Comparison of ENCODE assay signal across 8 mouse cellular contexts in the genomic region with DNA sequence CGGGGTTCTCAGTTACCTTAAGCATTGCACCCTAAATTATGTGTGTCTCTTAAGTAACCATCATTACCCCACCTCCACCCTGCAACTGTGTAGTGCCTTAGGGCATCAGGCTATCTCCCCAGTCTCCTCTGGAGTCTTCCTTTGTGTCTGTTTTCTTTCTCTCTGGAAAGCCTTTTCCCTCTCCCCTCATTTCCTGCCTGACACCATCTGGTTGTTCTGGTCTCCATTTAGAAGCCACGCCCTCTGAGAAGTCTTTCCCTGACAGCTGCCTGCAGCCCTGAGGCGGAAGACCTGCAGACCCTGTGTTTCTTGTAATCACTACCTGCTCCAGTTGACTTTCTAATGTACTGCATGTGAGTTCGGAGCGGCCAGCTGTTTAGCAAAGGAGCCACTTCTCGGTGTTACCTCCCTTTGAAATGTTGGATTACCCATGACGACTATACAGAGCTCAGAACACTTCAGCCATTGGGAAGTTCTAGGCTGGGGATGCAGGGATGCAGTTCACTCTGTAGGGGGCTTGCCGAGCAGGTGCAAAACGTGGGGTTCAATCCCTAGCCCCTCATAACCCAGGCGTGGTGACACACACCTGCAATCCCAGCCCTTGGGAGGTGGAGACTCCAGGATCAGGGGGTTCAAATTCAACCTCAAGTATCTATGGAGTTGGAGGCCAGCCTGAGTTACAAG. TPM values are rescaled to one million over a fixed set of nuclear protein-coding genes. Genes with fewer than 3 reads are reported as not detected.
DNase-seq lines count a peak whose midpoint lies in the region; ATAC-seq lines count a peak whose summit lies in the region.

No protein-coding gene starts in this region.

- no peak for DNase-seq in heart, postnatal 4 days
- DNase-seq in R1 (ENCODE audit: low read depth, low spot score): peak; percentile 95
- peak; percentile 34 to 35 for DNase-seq in heart, postnatal 10 days
- peak; percentile 58 for DNase-seq in yolk sac, embryonic 10.5 days (ENCODE audit: low spot score)
- no peak for DNase-seq in cerebellum, adult 18-20 months
- DNase-seq in cerebellum, adult 9-10 months: no peak

- H3K4me2 ChIP-seq in heart, embryonic 11.5 days: peak overlapping the region; percentile 51
- peak overlapping the region; percentile 9 for H3K4me2 ChIP-seq in midbrain, embryonic 12.5 days (replicated peaks)

- intact Hi-C loops in heart, postnatal 10 days (cut with DNase I): loop anchor here (2.0 kb wide), 1 partner anchor 17 kb away; a partner anchor contains a TSS

- no peak overlapping the region for H3K9ac ChIP-seq in heart, embryonic 11.5 days (ENCODE audit: low read depth, low read length)
- H3K9ac ChIP-seq in midbrain, embryonic 12.5 days (replicated peaks): 0 out of 2 replicates have a peak overlapping the region, but pooled peaks have one; percentile 28

- no peaks in the 10 kb centered on the region for H3K36me3 ChIP-seq in heart, embryonic 11.5 days (ENCODE audit: control insufficient read depth, insufficient read depth, low read length)
- no peaks in the 10 kb centered on the region for H3K36me3 ChIP-seq in midbrain, embryonic 12.5 days

- H3K9me3 ChIP-seq in heart, embryonic 11.5 days (replicated peaks; ENCODE audit: control insufficient read depth, low read length): no peaks in the 10 kb centered on the region
- no peaks in the 10 kb centered on the region for H3K9me3 ChIP-seq in midbrain, embryonic 12.5 days

- peak overlapping the region; percentile 78 for H3K27ac ChIP-seq in heart, embryonic 11.5 days (ENCODE audit: low read depth, low read length)
- peak overlapping the region; percentile 80 for H3K27ac ChIP-seq in midbrain, embryonic 12.5 days (replicated peaks)

- H3K4me3 ChIP-seq in heart, embryonic 11.5 days (ENCODE audit: low read depth, low read length): no peak overlapping the region
- H3K4me3 ChIP-seq in midbrain, embryonic 12.5 days: no peak overlapping the region

- peaks cover 35% of the 10 kb centered on the region for H3K4me1 ChIP-seq in heart, embryonic 11.5 days (ENCODE audit: control insufficient read depth, insufficient read depth, low read length)
- peaks cover 35% of the 10 kb centered on the region for H3K4me1 ChIP-seq in midbrain, embryonic 12.5 days

- WGBS in heart, embryonic 11.5 days (ENCODE audit: insufficient replicate concordance): 3% methylated on average over 10 of the region's 10 CpGs
- 5% methylated on average over 10 of the region's 10 CpGs for WGBS in midbrain, embryonic 12.5 days

- H3K27me3 ChIP-seq in heart, embryonic 11.5 days (ENCODE audit: control insufficient read depth, insufficient read depth, low read length): no peaks in the 10 kb centered on the region
- H3K27me3 ChIP-seq in midbrain, embryonic 12.5 days: no peaks in the 10 kb centered on the region

- ATAC-seq in heart, embryonic 11.5 days (replicated peaks; ENCODE audit: insufficient number of reproducible peaks, low FRiP score, low TSS enrichment): no peak
- peak; percentile 49 for ATAC-seq in midbrain, embryonic 12.5 days (ENCODE audit: low FRiP score, low read depth)

RNA-seq across cellular contexts. Expression of a gene that starts 9.2 kb away (rescaled TPM):
- 140 and 149 TPM in 2 replicates for polyA plus RNA-seq in heart, embryonic 11.5 days (2014; fragmentation: Nextera tagmentation; extraction: Ambion mirVana)
- total RNA-seq in heart, postnatal 4 days (2021): 10 to 100 TPM; 39.1 to 42.4 TPM
- 10 to 100 TPM; 35.5 to 39.1 TPM for total RNA-seq in heart, postnatal 10 days (2021)
- polyA plus RNA-seq in midbrain, embryonic 12.5 days (2016; fragmentation: Nextera tagmentation; extraction: Ambion mirVana): 346 and 358 TPM in 2 replicates

RNA-seq across cellular contexts. Expression of a gene that starts 17.0 kb away (rescaled TPM):
- polyA plus RNA-seq in heart, embryonic 11.5 days (2014; fragmentation: Nextera tagmentation; extraction: Ambion mirVana): 1,523 and 1,540 TPM in 2 replicates
- 100 to 1,000 TPM; 318 to 355 TPM for total RNA-seq in heart, postnatal 4 days (2021)
- 100 to 1,000 TPM; 183 to 245 TPM for total RNA-seq in heart, postnatal 10 days (2021)
- polyA plus RNA-seq in midbrain, embryonic 12.5 days (2016; fragmentation: Nextera tagmentation; extraction: Ambion mirVana): 1,312 and 1,433 TPM in 2 replicates

RNA-seq across cellular contexts. Expression of a gene that starts 23.2 kb away (rescaled TPM):
- polyA plus RNA-seq in heart, embryonic 11.5 days (2014; fragmentation: Nextera tagmentation; extraction: Ambion mirVana): 27.0 and 31.0 TPM in 2 replicates
- 10 to 100 TPM; 17.3 to 19.3 TPM for total RNA-seq in heart, postnatal 4 days (2021)
- total RNA-seq in heart, postnatal 10 days (2021): 10 to 100 TPM; 16.7 to 18.2 TPM
- 39.7 and 43.6 TPM in 2 replicates for polyA plus RNA-seq in midbrain, embryonic 12.5 days (2016; fragmentation: Nextera tagmentation; extraction: Ambion mirVana)

RNA-seq across cellular contexts. Expression of a gene that starts 23.2 kb away (rescaled TPM):
- polyA plus RNA-seq in heart, embryonic 11.5 days (2014; fragmentation: Nextera tagmentation; extraction: Ambion mirVana): 40.4 and 43.9 TPM in 2 replicates
- total RNA-seq in heart, postnatal 4 days (2021): 10 to 100 TPM; 23.4 to 26.8 TPM
- 10 to 100 TPM; 23.2 to 24.3 TPM for total RNA-seq in heart, postnatal 10 days (2021)
- polyA plus RNA-seq in midbrain, embryonic 12.5 days (2016; fragmentation: Nextera tagmentation; extraction: Ambion mirVana): 50.8 and 57.3 TPM in 2 replicates

RNA-seq across cellular contexts. Expression of a gene that starts 31.0 kb away (rescaled TPM):
- polyA plus RNA-seq in heart, embryonic 11.5 days (2014; fragmentation: Nextera tagmentation; extraction: Ambion mirVana): 1,289 and 1,331 TPM in 2 replicates
- total RNA-seq in heart, postnatal 4 days (2021): 100 to 1,000 TPM; 619 to 662 TPM
- 100 to 1,000 TPM; 464 to 577 TPM for total RNA-seq in heart, postnatal 10 days (2021)
- polyA plus RNA-seq in midbrain, embryonic 12.5 days (2016; fragmentation: Nextera tagmentation; extraction: Ambion mirVana): 768 and 803 TPM in 2 replicates

Comparison
In these comparisons a context has a peak if more than half of its experiments do, and no peak if none do; other contexts are left out.
1. DNase-seq: peak in R1 (single experiment), heart, postnatal 10 days (2 of 2) and yolk sac, embryonic 10.5 days (single experiment); none in heart, postnatal 4 days (single experiment), cerebellum, adult 18-20 months (0 of 2) and cerebellum, adult 9-10 months (single experiment).